Mouse (Mus musculus) kidney, embryonic 16.5 days (tissue): Measurements from ENCODE around the gene Tmem164. TPM values are rescaled to one million over a fixed set of nuclear protein-coding genes. Genes with fewer than 3 reads are reported as not detected.

Experiments
- ATAC-seq: fragments of 200-750 bp; cut with Nextera tagmentation; 2 replicates; pipeline ENCODE4 v1.8.0; 2017; ENCODE audit warnings: moderate TSS enrichment; ENCODE audit not compliant: low FRiP score, low TSS enrichment
- H3K27ac ChIP-seq: fragments of 300-500 bp; sonication (generic); 2 replicates; pipeline ENCODE4 v1.5.1; 2014; ENCODE audit warnings: low read length
- H3K27me3 ChIP-seq: fragments of 300-500 bp; sonication (generic); 2 replicates; pipeline ENCODE4 v1.6.1; 2014; ENCODE audit warnings: low read length, control low read depth, mixed read lengths; ENCODE audit not compliant: insufficient read depth
- H3K36me3 ChIP-seq: fragments of 300-500 bp; sonication (generic); 2 replicates; pipeline ENCODE4 v1.6.1; 2014; ENCODE audit warnings: low read length, control low read depth, mixed read lengths; ENCODE audit not compliant: insufficient read depth
- H3K4me1 ChIP-seq: fragments of 300-500 bp; sonication (generic); 2 replicates; pipeline ENCODE4 v1.6.1; 2014; ENCODE audit warnings: low read length, control low read depth, mixed read lengths; ENCODE audit not compliant: insufficient read depth
- H3K4me2 ChIP-seq: fragments of 300-500 bp; sonication (generic); replicated peaks from 2 replicates; pipeline ENCODE4 v1.6.1; 2014; ENCODE audit warnings: low read depth, low read length
- H3K4me3 ChIP-seq: fragments of 300-500 bp; sonication (generic); 2 replicates; pipeline ENCODE4 v1.5.1; 2014; ENCODE audit warnings: mild to moderate bottlenecking, low read length
- H3K9ac ChIP-seq: fragments of 300-500 bp; sonication (generic); replicated peaks from 2 replicates; pipeline ENCODE4 v1.6.1; 2014; ENCODE audit warnings: low read length
- H3K9me3 ChIP-seq: fragments of 300-500 bp; sonication (generic); 2 replicates; pipeline ENCODE4 v1.6.1; 2016; ENCODE audit warnings: low read length, control low read depth
- WGBS: fragments of 180-500 bp; shearing (Covaris S2); extraction: QIAGEN DNeasy Blood & Tissue Kit; methylation state at CpG from one replicate; pipeline ENCODE4 v1.1.7; 2014; 5-methylcytosine and 5-hydroxymethylcytosine counted together
- polyA plus RNA-seq: library from polyadenylated mRNA; unstranded; fragments of >200 nt; fragmentation: Nextera tagmentation; extraction: Ambion mirVana; gene quantifications from 2 replicates; pipeline ENCODE4 v1.2.1, GENCODE M21; 2015

Gene Tmem164
- polyA plus RNA-seq, 1 experiment from 2014 or later = 56.4 TPM

DNA sequence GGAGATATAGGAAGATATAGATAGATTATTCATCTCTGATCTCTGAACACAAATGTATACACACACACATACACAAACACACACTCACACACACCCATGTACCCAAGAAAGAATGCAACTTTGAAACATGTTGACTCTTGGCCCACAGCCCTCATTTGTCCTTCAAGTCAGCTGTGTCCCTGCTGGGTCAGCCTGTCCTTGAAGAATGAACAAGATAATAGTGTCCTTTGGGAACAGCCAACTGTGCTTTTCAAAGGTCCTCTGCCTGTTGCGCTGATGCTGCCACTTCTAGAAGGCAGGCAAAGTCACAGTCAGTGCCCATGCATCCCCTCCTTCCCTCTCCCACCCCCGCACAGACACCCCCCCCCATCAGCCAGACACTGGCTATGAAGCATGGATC, 157.6 kb downstream of the Tmem164 start:
- Histone ChIP-seq H3K4me1 (no peaks in the 10 kb centered on the region), H3K27me3 (0 out of 2 replicates have a peak, but pooled peaks cover 7% of the 10 kb centered on the region), H3K4me3 (no peak overlapping the region), H3K9ac (no peak overlapping the region), H3K4me2 (no peak overlapping the region), H3K9me3 (no peaks in the 10 kb centered on the region), H3K27ac (no peak overlapping the region), H3K36me3 (0 out of 2 replicates have a peak, but pooled peaks cover 5% of the 10 kb centered on the region)
- no peak for ATAC-seq
- 73% methylated on average over 2 of the region's 2 CpGs for WGBS

DNA sequence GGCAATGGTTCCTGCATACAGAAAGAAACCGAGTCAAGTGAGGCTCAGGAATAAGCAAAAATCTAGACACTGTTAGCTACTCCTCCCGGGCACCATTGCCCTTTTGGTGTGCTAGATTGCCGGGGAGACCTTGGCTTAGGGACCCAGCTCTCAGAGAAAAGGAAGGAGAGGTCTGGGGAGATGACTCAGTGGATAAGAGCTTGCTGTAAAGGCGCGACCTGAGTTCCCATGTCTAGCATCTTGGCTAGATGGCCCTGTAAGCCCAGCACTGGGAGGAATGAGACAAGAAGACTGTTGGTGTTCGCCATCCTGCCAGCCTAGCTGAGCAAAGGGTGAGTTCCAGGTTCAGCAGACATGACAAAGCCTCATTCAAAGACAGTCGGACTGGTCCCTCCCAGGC, 158.2 kb downstream of the Tmem164 start:
- no peaks in the 10 kb centered on the region for H3K4me1 ChIP-seq
- H3K4me3 ChIP-seq = no peak overlapping the region
- H3K36me3 ChIP-seq = 0 out of 2 replicates have a peak, but pooled peaks cover 5% of the 10 kb centered on the region
- H3K4me2 ChIP-seq = no peak overlapping the region
- H3K27ac ChIP-seq = no peak overlapping the region
- 0 out of 2 replicates have a peak, but pooled peaks cover 7% of the 10 kb centered on the region for H3K27me3 ChIP-seq
- H3K9ac ChIP-seq = no peak overlapping the region
- WGBS = 81% methylated on average over 7 of the region's 7 CpGs
- no peaks in the 10 kb centered on the region for H3K9me3 ChIP-seq
- no peak for ATAC-seq

DNA sequence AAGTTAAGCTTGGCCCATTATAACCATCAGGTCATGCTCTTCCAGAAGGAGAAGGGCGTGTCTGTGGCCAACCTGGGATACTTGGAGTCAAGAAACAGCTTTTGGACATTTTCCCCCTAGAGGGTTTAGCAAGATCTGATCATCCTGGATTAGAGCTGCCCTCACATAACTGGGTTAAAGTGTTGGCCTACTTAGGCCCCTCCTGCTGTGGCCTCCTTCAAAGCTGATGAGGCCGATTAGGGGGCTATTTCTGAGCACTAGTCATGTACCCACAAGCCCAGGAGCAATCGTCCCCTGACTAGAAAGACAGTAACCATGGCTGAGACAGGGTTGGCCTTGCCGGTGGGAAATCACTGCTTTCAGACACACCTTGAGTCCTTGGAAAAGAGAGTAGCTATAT, 160.7 kb downstream of the Tmem164 start:
- Histone ChIP-seq H3K9me3 (no peaks in the 10 kb centered on the region), H3K4me3 (no peak overlapping the region), H3K4me2 (no peak overlapping the region), H3K27me3 (peaks cover 13% of the 10 kb centered on the region; the same call in 1 of the 2 replicates), H3K9ac (no peak overlapping the region), H3K4me1 (no peaks in the 10 kb centered on the region), H3K27ac (no peak overlapping the region), H3K36me3 (no peaks in the 10 kb centered on the region)
- no peak for ATAC-seq
- WGBS = 76% methylated on average over 4 of the region's 4 CpGs

DNA sequence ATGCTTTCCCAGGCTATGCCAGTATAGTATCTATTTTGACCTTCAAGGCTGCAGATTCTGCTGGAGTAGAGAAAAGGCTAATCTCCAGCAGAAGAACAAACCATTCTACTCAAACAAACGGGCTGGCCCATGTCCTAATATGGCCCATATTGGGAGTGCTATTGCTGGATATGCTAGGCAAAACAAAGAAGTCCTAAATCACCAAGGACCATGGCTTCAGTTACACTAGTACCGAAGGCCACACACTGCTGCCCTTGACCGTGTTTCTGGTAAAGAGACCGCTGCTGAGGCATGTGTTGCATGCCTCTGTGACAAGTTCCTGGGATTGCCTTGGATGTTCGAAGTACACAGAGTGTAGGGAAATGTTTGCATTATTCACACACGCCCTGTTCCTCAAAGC, 165.1 kb downstream of the Tmem164 start:
- no peaks in the 10 kb centered on the region for H3K9me3 ChIP-seq
- H3K4me1 ChIP-seq = no peaks in the 10 kb centered on the region
- no peak overlapping the region for H3K9ac ChIP-seq
- 70% methylated on average over 6 of the region's 6 CpGs for WGBS
- ATAC-seq = no peak
- peaks cover 13% of the 10 kb centered on the region; the same call in 1 of the 2 replicates for H3K27me3 ChIP-seq
- no peak overlapping the region for H3K27ac ChIP-seq
- H3K36me3 ChIP-seq = no peaks in the 10 kb centered on the region
- H3K4me3 ChIP-seq = no peak overlapping the region
- no peak overlapping the region for H3K4me2 ChIP-seq

DNA sequence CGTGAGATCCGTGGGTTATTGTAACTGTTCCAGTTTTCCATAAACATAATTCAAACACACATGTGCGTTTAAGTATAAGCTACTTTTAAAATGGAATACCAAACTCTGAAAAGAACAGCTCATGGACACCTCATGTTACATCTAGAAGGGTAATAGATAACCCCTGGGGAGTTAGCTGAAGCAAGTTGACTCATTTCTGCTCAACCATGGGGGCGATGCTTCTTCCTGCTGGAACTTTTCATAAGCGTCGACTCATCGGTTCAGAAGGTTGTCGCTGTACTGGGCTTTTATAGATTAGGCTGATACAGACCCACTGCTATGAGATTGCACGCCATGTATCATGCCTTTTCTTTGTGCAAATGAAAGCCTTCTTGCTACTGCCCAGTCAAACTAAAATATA, 166.8 kb downstream of the Tmem164 start:
- H3K27ac ChIP-seq = no peak overlapping the region
- H3K27me3 ChIP-seq = peaks cover 13% of the 10 kb centered on the region; the same call in 1 of the 2 replicates
- H3K9me3 ChIP-seq = no peaks in the 10 kb centered on the region
- H3K36me3 ChIP-seq = no peaks in the 10 kb centered on the region
- no peaks in the 10 kb centered on the region for H3K4me1 ChIP-seq
- no peak overlapping the region for H3K4me3 ChIP-seq
- ATAC-seq = no peak
- no peak overlapping the region for H3K4me2 ChIP-seq
- WGBS = 89% methylated on average over 9 of the region's 9 CpGs
- H3K9ac ChIP-seq = no peak overlapping the region

DNA sequence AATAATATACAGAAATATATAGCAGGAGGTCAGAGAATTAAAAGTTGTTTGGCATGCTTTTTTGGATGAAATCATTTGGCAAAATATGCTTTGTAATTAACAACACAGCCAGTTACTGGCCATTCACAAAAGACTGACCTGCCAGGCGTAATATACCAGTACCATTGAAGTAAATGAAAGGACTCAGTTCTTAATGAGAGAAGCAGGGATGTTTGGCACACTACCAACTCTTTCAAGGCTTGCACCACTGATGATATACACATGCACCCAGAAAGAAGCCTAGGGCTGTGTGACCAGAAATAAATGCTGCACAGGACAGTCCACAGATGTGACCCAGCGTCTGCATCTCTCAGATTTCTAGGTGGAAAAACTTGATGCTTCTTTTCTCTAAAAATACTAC, 188.6 kb downstream of the Tmem164 start:
- Histone ChIP-seq H3K4me2 (no peak overlapping the region), H3K27ac (no peak overlapping the region), H3K4me1 (no peaks in the 10 kb centered on the region), H3K27me3 (no peaks in the 10 kb centered on the region; the same call in 1 of the 2 replicates), H3K36me3 (no peaks in the 10 kb centered on the region), H3K9me3 (no peaks in the 10 kb centered on the region), H3K4me3 (no peak overlapping the region), H3K9ac (no peak overlapping the region)
- ATAC-seq = no peak
- WGBS = 78% methylated on average over 2 of the region's 2 CpGs

DNA sequence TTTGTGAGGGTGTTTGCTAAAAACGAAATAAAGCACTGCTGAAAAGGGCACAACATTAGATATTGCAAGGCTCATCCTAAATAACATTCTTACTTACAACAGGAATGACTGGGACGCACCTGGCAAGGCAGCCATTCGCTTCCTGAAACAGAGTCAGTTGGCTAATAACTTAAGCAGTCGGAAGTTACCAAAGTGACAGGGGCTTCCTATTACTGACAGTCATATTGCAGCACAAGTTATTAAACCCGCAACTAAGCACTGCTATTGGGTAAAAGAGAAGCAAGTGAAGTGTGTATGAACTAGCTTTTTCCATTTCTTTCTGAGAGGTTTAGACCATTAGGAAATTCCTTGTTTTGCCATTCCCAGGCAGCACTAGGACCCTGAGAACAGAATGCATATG, 201.0 kb downstream of the Tmem164 start:
- H3K4me2 ChIP-seq = no peak overlapping the region
- ATAC-seq = no peak
- no peaks in the 10 kb centered on the region for H3K36me3 ChIP-seq
- no peaks in the 10 kb centered on the region for H3K9me3 ChIP-seq
- 86% methylated on average over 5 of the region's 5 CpGs for WGBS
- H3K9ac ChIP-seq = no peak overlapping the region
- H3K27me3 ChIP-seq = peaks cover 11% of the 10 kb centered on the region
- no peak overlapping the region for H3K4me3 ChIP-seq
- H3K4me1 ChIP-seq = no peaks in the 10 kb centered on the region
- H3K27ac ChIP-seq = no peak overlapping the region

DNA sequence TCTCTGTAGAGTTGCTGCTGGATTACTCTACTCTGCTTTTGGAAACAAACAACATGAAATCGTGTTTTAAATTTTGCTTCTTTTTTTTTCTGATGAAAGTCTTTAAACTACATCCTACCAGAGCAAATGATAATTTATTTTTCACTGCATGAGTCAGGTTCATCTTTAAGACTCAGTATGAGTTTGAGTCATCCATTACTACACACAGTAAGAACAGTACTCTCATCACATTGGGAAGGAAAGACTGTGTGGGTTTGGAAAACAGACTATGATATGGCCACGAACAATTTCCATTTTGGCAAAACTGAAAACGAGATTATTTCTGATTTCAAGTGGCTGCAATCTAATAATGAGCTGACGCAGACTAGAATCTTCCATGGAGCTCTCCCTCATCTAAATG, 202.4 kb downstream of the Tmem164 start:
- peaks cover 10% of the 10 kb centered on the region for H3K27me3 ChIP-seq
- WGBS = 83% methylated on average over 4 of the region's 4 CpGs
- no peak overlapping the region for H3K4me2 ChIP-seq

DNA sequence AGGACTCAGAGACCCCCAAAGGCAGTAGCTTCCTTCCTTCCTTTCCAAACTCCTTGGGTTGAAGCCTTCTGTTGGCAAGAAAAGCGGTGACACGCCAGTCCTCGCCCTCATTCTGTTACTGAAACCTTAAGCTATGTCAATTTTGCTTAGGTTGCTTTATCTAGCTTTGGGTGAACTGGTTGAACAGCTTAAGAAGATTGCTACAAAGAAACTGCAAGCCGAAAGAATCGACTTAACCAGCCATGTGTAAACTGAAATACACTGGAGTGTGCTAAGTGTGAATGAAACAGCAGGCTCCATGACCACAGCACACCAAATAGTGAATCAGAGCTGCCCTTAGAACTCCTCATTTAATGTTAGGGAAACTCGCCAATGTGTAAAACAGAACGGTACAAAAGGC, 204.8 kb downstream of the Tmem164 start:
- 88% methylated on average over 7 of the region's 7 CpGs for WGBS
- no peak overlapping the region for H3K4me3 ChIP-seq
- H3K27ac ChIP-seq = no peak overlapping the region
- no peak overlapping the region for H3K4me2 ChIP-seq
- H3K36me3 ChIP-seq = no peaks in the 10 kb centered on the region
- H3K9me3 ChIP-seq = no peaks in the 10 kb centered on the region
- ATAC-seq = no peak
- peaks cover 10% of the 10 kb centered on the region for H3K27me3 ChIP-seq
- H3K4me1 ChIP-seq = no peaks in the 10 kb centered on the region
- H3K9ac ChIP-seq = no peak overlapping the region

More for the DNA sequence above, 202.4 kb downstream of the Tmem164 start:
- Histone ChIP-seq H3K4me1 (no peaks in the 10 kb centered on the region), H3K36me3 (no peaks in the 10 kb centered on the region), H3K9me3 (no peaks in the 10 kb centered on the region), H3K4me3 (no peak overlapping the region), H3K27ac (no peak overlapping the region), H3K9ac (no peak overlapping the region)
- ATAC-seq = no peak
